Mouse (Mus musculus): ENCODE results near the gene Zfp683. TPM values are rescaled to one million over a fixed set of nuclear protein-coding genes. Genes with fewer than 3 reads are reported as not detected.

Zfp683 gene
- polyA plus RNA-seq, 1 experiment: not detected

DNA sequence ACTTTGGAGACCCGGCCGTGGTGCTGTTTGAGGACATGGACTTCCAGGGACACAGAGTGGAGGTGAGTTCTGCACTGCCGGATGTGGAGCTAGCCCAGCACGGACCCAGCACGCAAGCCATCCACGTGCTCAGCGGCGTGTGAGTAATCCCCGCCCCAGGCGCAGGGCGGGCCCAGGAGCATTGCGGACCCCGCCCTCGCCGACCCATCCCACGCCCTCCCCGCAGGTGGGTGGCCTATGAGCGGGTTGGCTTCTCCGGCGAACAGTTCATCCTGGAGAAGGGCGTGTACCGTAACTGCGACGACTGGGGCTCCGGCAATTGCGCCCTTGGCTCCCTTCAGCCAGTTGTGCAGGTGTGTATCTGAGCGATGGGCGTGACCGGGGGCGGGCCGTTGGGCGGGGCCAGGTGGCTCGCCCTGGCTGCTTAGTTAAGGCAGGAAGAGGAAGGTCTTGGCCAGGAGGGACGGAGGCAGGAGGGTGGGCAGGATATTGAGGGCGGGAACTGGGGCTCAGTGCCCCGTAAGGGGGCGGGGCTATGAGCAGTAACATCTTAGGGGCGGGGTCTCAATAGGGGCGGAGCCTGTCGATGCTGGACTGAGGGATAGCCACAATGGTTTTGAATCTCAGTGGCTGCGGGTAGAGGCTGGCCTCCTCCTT, 28.2 kb downstream of the Zfp683 start:
- Histone ChIP-seq H3K4me1 (ENCODE audit: control insufficient read depth, insufficient read depth, low read length) (peaks cover 17% of the 10 kb centered on the region), H3K4me3 (ENCODE audit: insufficient read depth, low read depth, low read length) (peak overlapping the region; percentile 37), H3K27ac (ENCODE audit: insufficient read depth, low read depth, low read length) (no peak overlapping the region)
- TF ChIP-seq POLR2A (IDR thresholded peaks at IDR 0.05; ENCODE audit: insufficient read depth, low read depth, low read length) (no peak), CTCF (IDR thresholded peaks at IDR 0.05; ENCODE audit: insufficient read depth, low read depth, low read length) (no peak)
- 1% methylated on average over 41 of the region's 41 CpGs for WGBS

DNA sequence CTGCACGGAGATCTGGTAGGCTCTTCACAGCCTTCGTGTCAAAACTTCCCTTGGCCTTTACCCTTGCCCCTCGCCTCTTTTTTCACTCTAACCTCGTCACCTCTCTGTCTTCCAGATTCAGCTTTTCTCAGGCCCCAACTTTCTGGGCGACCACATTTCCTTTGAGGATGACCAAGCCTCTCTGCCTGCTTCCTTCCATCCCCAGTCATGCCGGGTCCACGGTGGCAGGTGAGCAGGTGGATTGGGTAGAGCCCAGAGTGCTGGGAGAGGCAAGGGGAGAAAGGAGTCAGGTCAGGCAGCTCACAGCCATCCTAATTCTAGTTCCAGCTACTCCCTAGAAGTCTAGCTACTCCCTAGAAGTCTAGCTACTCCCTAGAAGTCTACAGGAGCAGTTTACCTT, 28.8 kb downstream of the Zfp683 start:
- Histone ChIP-seq H3K27ac (ENCODE audit: insufficient read depth, low read depth, low read length) (no peak overlapping the region), H3K4me1 (ENCODE audit: control insufficient read depth, insufficient read depth, low read length) (peaks cover 17% of the 10 kb centered on the region), H3K4me3 (ENCODE audit: insufficient read depth, low read depth, low read length) (no peak overlapping the region)
- TF ChIP-seq CTCF (IDR thresholded peaks at IDR 0.05; ENCODE audit: insufficient read depth, low read depth, low read length) (no peak), POLR2A (IDR thresholded peaks at IDR 0.05; ENCODE audit: insufficient read depth, low read depth, low read length) (no peak)
- 11% methylated on average over 7 of the region's 7 CpGs for whole genome bisulfite sequencing

- TF ChIP-seq POLR2A (IDR thresholded peaks at IDR 0.05; ENCODE audit: insufficient read depth, low read depth, low read length) (no peak), CTCF (IDR thresholded peaks at IDR 0.05; ENCODE audit: insufficient read depth, low read depth, low read length) (no peak)
- H3K27ac ChIP-seq (ENCODE audit: insufficient read depth, low read depth, low read length): no peak overlapping the region
- H3K4me3 ChIP-seq (ENCODE audit: insufficient read depth, low read depth, low read length): no peak overlapping the region
- 92% methylated on average over 4 of the region's 4 CpGs for WGBS
- H3K4me1 ChIP-seq (ENCODE audit: control insufficient read depth, insufficient read depth, low read length): peaks cover 13% of the 10 kb centered on the region
These were observed 31.4 kb downstream of the Zfp683 start for GRCm38 (mm10) chr4:134084999-134085398.

- Histone ChIP-seq H3K4me3 (ENCODE audit: insufficient read depth, low read depth, low read length) (no peak overlapping the region), H3K27ac (ENCODE audit: insufficient read depth, low read depth, low read length) (no peak overlapping the region), H3K4me1 (ENCODE audit: control insufficient read depth, insufficient read depth, low read length) (peaks cover 2% of the 10 kb centered on the region)
- WGBS: 40% methylated on average over 7 of the region's 7 CpGs
- TF ChIP-seq POLR2A (IDR thresholded peaks at IDR 0.05; ENCODE audit: insufficient read depth, low read depth, low read length): no peak
- TF ChIP-seq CTCF (IDR thresholded peaks at IDR 0.05; ENCODE audit: insufficient read depth, low read depth, low read length): no peak
These were observed 33.8 kb downstream of the Zfp683 start for GRCm38 (mm10) chr4:134087412-134087811.

DNA sequence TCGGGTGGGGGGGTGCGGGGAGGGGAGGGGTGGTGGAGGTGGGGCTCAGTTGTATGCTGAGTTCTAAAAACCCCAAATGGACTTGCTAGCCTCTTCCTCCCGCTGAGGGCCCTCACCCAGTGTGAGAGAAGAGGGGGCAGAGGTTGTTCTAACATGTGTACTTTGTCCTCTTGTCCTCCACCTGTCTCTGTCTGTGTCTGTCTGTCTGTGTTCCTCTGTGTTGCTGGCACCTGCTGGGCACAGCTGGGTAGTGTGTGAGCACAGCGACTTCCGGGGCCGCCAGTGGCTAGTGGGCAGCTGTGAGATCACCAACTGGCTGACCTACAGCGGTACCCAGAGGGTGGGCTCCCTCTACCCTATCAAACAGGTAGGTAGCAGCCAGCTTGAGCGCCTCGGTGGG, 35.4 kb downstream of the Zfp683 start:
- Histone ChIP-seq H3K4me1 (ENCODE audit: control insufficient read depth, insufficient read depth, low read length) (no peaks in the 10 kb centered on the region), H3K27ac (ENCODE audit: insufficient read depth, low read depth, low read length) (no peak overlapping the region), H3K4me3 (ENCODE audit: insufficient read depth, low read depth, low read length) (no peak overlapping the region)
- no peak for TF ChIP-seq CTCF (IDR thresholded peaks at IDR 0.05; ENCODE audit: insufficient read depth, low read depth, low read length)
- no peak for TF ChIP-seq POLR2A (IDR thresholded peaks at IDR 0.05; ENCODE audit: insufficient read depth, low read depth, low read length)
- WGBS: 80% methylated on average over 9 of the region's 9 CpGs

DNA sequence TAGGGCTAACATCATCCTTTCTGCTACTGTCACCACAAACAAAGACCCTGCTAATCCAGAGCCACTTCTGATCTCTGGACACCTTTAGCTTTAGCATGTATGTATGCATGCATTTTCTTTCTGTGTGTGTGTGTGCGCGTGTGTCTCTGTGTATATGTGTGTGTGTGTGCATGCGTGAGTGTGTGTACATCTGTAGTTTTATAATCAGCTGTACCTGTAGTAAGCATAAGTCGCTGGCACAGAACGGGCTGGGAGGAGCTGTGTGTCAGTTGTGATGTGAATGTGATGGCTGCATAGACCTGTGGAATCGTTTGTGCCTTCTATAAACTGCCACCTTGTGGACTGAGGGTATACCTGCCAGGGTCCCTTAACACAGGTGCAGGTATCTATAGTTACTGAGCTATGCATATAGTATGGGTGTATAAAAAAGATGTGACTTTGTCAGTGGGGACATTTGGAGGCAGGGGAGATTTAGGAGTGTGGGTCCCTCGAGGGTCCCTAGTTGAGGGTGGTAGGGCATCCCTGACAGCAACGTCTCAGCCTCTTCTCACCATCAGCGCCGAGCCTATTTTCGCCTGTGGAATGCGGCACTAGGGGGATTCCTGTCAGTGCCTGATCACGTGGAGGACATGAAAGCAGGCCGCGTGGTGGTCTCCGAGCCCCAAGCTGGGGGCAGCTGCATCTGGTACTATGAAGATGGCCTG, 37.0 kb downstream of the Zfp683 start:
- Histone ChIP-seq H3K4me3 (ENCODE audit: insufficient read depth, low read depth, low read length) (no peak overlapping the region), H3K4me1 (ENCODE audit: control insufficient read depth, insufficient read depth, low read length) (no peaks in the 10 kb centered on the region), H3K27ac (ENCODE audit: insufficient read depth, low read depth, low read length) (no peak overlapping the region)
- 85% methylated on average over 16 of the region's 16 CpGs for WGBS
- TF ChIP-seq CTCF (IDR thresholded peaks at IDR 0.05; ENCODE audit: insufficient read depth, low read depth, low read length): no peak
- no peak for TF ChIP-seq POLR2A (IDR thresholded peaks at IDR 0.05; ENCODE audit: insufficient read depth, low read depth, low read length)

DNA sequence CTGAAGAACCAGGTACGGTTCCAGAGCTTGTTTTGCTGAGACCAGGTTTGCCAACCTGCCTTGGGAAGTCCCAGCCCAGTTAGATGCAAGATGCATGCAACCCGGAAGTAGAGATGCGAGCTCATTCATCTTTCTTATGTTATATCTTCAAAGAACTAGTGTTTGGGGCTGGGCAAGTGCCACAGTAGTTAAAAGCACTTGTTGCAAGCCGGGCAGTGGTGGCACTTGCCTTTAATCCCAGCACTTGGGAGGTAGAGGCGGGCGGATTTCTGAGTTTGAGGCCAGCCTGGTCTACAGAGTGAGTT, 37.5 kb downstream of the Zfp683 start:
- TF ChIP-seq POLR2A (IDR thresholded peaks at IDR 0.05; ENCODE audit: insufficient read depth, low read depth, low read length) (no peak), CTCF (IDR thresholded peaks at IDR 0.05; ENCODE audit: insufficient read depth, low read depth, low read length) (no peak)
- Histone ChIP-seq H3K4me1 (ENCODE audit: control insufficient read depth, insufficient read depth, low read length) (no peaks in the 10 kb centered on the region), H3K27ac (ENCODE audit: insufficient read depth, low read depth, low read length) (no peak overlapping the region), H3K4me3 (ENCODE audit: insufficient read depth, low read depth, low read length) (no peak overlapping the region)
- 88% methylated on average over 6 of the region's 6 CpGs for WGBS

DNA sequence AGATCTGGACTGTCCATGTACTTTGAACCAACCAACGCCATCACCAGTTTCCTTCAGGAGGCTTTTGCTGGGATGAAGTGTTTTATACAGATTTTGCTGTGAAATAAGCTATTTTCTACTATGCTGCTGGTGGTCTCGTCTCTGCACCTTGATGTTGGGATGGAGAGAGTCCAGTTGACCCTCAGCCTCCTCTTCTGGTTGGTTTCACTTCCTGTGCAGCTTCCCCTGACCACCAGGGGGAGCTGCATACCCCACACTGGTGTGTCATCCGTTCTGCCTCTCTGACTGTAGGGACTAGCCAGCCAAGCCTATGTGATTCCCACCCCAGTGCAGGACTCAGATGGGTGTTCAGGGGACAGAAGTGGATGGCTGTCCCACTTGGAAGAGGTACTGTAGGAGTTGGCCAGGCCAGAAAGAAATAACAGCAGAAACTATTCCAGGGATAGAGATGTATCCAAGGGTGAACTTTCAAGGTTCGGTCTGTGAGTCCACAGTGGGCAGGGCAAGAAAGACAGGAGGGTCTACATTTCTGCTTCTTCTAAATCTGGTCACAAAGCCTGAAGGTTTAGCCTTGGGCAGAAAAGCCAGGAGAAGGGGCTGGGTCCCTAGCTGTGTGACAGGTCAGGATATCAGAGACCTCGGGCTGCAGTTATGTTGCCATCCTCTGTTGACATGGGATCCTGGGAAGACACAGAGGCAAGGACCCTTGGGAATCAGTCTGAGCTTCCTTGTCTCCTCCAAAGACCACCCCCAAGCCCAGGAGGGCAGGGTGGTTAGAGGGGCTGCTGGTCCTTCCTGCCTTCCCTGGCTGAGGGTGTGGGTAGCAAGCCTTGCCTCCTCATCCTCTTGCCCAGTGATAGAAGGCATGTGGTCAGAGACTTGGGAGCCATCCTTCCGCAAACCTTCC, 39.0 kb downstream of the Zfp683 start:
- WGBS: 67% methylated on average over 6 of the region's 6 CpGs
- no peak overlapping the region for H3K4me3 ChIP-seq (ENCODE audit: insufficient read depth, low read depth, low read length)
- H3K4me1 ChIP-seq (ENCODE audit: control insufficient read depth, insufficient read depth, low read length): no peaks in the 10 kb centered on the region
- TF ChIP-seq CTCF (IDR thresholded peaks at IDR 0.05; ENCODE audit: insufficient read depth, low read depth, low read length): peak; percentile 52
- TF ChIP-seq POLR2A (IDR thresholded peaks at IDR 0.05; ENCODE audit: insufficient read depth, low read depth, low read length): no peak
- H3K27ac ChIP-seq (ENCODE audit: insufficient read depth, low read depth, low read length): no peak overlapping the region
